Mouse (Mus musculus) forebrain, postnatal 0 days (tissue): ENCODE data around the gene Gm48551. TPM values are rescaled to one million over a fixed set of nuclear protein-coding genes. Genes with fewer than 3 reads are reported as not detected.

Source experiments
- ATAC-seq: fragments of 200-750 bp; cut with Nextera tagmentation; 2 replicates; pipeline ENCODE4 v1.8.0; 2017; ENCODE audit warnings: mild to moderate bottlenecking, moderate library complexity
- DNase-seq: peaks from one replicate; pipeline ENCODE4 v3.0.0-alpha.2; 2015
- H3K27ac ChIP-seq: fragments of 300-500 bp; sonication (generic); 2 replicates; pipeline ENCODE4 v1.5.1; 2014; ENCODE audit warnings: low read depth, mild to moderate bottlenecking, antibody characterized with exemption, low read length, moderate library complexity, mixed read lengths
- H3K27me3 ChIP-seq: fragments of 300-500 bp; sonication (generic); 2 replicates; pipeline ENCODE4 v1.6.1; 2014; ENCODE audit warnings: mild to moderate bottlenecking, low read length, mixed read lengths; ENCODE audit not compliant: insufficient read depth
- H3K36me3 ChIP-seq: fragments of 300-500 bp; sonication (generic); 2 replicates; pipeline ENCODE4 v1.6.1; 2014; ENCODE audit warnings: mild to moderate bottlenecking, moderate library complexity; ENCODE audit not compliant: insufficient read depth
- H3K4me1 ChIP-seq: fragments of 300-500 bp; sonication (generic); 2 replicates; pipeline ENCODE4 v1.6.1; 2014; ENCODE audit warnings: antibody characterized with exemption; ENCODE audit not compliant: insufficient read depth
- H3K4me2 ChIP-seq: fragments of 300-500 bp; sonication (generic); 2 replicates; pipeline ENCODE4 v1.6.1; 2014; ENCODE audit warnings: low read depth, mild to moderate bottlenecking, moderate library complexity
- H3K4me3 ChIP-seq: fragments of 300-500 bp; sonication (generic); 2 replicates; pipeline ENCODE4 v1.5.1; 2014; ENCODE audit warnings: low read depth, low read length, mixed read lengths
- H3K9ac ChIP-seq: fragments of 300-500 bp; sonication (generic); 2 replicates; pipeline ENCODE4 v1.6.1; 2014; ENCODE audit warnings: mild to moderate bottlenecking
- H3K9me3 ChIP-seq: fragments of 300-500 bp; sonication (generic); 2 replicates; pipeline ENCODE4 v1.6.1; 2016; ENCODE audit warnings: low read length
- CTCF ChIP-seq: sonication (generic); IDR thresholded peaks from 2 replicates; pipeline ENCODE4 v1.5.1; 2016; ENCODE audit warnings: antibody characterized with exemption, control low read depth, low read depth
- WGBS: fragments of 180-500 bp; shearing (Covaris S2); extraction: QIAGEN DNeasy Blood & Tissue Kit; methylation state at CpG from one replicate; pipeline ENCODE4 v1.1.7; 2014; 5-methylcytosine and 5-hydroxymethylcytosine counted together
- polyA plus RNA-seq: library from polyadenylated mRNA; unstranded; fragments of >200 nt; fragmentation: Nextera tagmentation; extraction: Ambion mirVana; gene quantifications from 2 replicates; pipeline ENCODE4 v1.2.1, GENCODE M21; 2015
- total RNA-seq: library from RNA; depleted of rRNA; stranded (reverse); fragments of >200 nt; gene quantifications from 2 replicates; pipeline ENCODE4 v1.2.3, GENCODE M21; 2014

Gm48551 gene
- total and polyA plus RNA-seq, 2 experiments from 2014 or later = 2.5 to 5.0 TPM

DNA sequence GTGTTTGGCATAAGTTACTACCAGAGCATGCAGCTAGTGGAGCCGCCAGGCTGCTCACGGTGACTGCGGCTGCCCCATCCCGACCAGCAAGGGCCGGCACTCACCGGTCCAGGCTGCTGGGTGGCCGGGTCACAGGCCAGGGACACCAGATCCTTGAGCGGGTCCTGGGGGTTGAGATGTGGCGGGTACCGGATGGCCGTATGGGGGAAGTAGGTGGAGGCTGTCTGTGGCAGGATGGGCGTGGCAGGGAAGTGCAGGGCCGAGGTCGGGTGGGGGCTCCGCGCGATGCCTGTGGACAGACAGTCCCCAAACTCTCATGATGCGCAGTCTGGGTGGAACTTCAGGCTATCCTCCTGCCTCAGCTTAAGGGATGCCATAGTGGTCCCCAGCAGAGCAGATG lies 20.5 kb downstream of the Gm48551 start:
- peaks cover 36% of the 10 kb centered on the region for H3K36me3 ChIP-seq
- H3K27ac ChIP-seq = no peak overlapping the region
- WGBS = 70% methylated on average over 17 of the region's 18 CpGs
- H3K4me1 ChIP-seq = peaks cover 9% of the 10 kb centered on the region
- TF ChIP-seq CTCF = no peak
- DNase-seq (no peak), ATAC-seq (no peak)
- no peak overlapping the region for H3K4me3 ChIP-seq
- H3K27me3 ChIP-seq = no peaks in the 10 kb centered on the region
- H3K9me3 ChIP-seq = no peaks in the 10 kb centered on the region
- no peak overlapping the region for H3K4me2 ChIP-seq
- no peak overlapping the region for H3K9ac ChIP-seq

DNA sequence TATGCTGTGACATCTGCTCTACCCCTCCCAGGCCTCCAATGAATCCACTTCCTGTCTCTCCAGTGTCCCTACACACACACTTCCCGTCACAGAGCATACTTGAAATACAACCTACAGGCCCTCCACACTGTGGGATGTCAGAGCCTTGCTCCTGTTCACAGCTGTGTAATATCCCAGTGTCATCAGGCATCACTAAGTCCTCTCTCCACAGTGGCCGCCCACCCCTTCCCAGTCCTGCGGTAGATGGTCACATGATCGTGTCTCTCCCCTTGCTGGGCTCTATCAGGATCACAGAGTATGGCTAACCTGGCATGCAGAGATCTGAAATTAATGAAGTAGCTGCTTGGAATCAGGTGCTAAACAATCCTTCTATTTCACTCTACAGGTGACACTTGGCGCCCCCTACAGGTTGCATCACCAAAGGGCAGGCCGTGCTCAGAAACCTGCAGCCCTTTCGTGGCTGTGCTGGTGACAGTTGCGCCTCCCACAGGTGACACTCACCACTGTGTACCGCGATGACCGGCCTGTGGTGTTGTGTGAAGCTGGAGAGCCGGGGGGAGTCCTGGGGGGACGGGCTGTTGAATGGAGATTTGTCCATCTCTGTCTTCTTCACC lies 21.4 kb downstream of the Gm48551 start:
- Histone ChIP-seq H3K27me3 (no peaks in the 10 kb centered on the region), H3K4me1 (peaks cover 9% of the 10 kb centered on the region), H3K27ac (no peak overlapping the region), H3K9ac (no peak overlapping the region), H3K36me3 (peaks cover 27% of the 10 kb centered on the region; the same call in 1 of the 2 replicates), H3K9me3 (no peaks in the 10 kb centered on the region), H3K4me3 (no peak overlapping the region), H3K4me2 (no peak overlapping the region)
- no peak for DNase-seq
- 47% methylated on average over 13 of the region's 13 CpGs for WGBS
- TF ChIP-seq CTCF = peak; percentile 74
- no peak for ATAC-seq

DNA sequence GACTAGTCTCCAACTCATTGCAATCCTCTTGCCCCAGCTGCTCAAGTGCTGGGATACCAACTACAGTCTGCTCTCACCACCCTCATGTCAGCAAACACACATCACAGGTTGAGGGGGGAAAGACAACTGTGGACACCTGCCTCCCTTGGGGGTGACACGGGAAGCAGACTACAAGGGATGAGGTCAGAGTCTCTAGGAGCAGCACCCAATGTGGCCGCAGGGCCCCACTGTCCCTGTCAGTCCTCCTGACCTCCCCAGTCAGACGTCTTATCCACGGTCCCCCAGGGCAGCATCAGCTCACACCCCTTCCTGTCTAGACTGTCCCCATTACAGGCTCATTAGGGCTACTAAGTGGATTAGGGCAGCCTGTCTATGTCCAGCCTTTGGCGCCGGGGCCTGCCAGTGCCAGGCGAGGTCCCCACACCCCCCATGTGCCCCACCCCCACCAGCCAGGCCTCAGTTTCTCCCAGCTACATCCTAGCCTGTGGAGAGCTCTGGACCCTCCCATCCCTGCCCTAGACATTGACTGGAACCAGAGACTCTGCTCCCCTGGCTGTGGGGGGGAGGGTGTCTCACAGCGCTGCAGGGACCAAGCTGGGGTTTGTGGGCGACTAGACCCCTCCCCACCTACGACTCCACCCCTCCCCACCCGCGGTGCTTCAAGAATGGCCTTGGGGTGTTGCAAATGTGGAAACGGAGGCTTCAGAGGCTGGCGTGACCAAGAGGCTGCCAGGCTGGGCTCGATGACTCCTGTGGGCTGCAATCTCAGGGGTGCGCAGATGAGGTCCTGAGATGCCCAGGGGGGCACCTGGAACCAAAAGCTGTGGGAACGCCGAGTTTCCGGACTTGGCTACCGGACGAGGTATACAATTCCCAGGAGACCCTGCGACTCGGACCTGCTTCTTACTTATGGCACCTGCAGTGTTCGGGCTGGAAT lies 22.5 kb downstream of the Gm48551 start:
- no peak overlapping the region for H3K4me3 ChIP-seq
- 37% methylated on average over 24 of the region's 24 CpGs for WGBS
- no peaks in the 10 kb centered on the region for H3K9me3 ChIP-seq
- no peaks in the 10 kb centered on the region for H3K27me3 ChIP-seq
- H3K36me3 ChIP-seq = peaks cover 27% of the 10 kb centered on the region; the same call in 1 of the 2 replicates
- peak overlapping the region; percentile 10; the same call in 1 of the 2 replicates for H3K4me2 ChIP-seq
- DNase-seq (no peak), ATAC-seq (no peak)
- peaks cover 8% of the 10 kb centered on the region for H3K4me1 ChIP-seq
- TF ChIP-seq CTCF = no peak
- no peak overlapping the region for H3K9ac ChIP-seq
- no peak overlapping the region for H3K27ac ChIP-seq

DNA sequence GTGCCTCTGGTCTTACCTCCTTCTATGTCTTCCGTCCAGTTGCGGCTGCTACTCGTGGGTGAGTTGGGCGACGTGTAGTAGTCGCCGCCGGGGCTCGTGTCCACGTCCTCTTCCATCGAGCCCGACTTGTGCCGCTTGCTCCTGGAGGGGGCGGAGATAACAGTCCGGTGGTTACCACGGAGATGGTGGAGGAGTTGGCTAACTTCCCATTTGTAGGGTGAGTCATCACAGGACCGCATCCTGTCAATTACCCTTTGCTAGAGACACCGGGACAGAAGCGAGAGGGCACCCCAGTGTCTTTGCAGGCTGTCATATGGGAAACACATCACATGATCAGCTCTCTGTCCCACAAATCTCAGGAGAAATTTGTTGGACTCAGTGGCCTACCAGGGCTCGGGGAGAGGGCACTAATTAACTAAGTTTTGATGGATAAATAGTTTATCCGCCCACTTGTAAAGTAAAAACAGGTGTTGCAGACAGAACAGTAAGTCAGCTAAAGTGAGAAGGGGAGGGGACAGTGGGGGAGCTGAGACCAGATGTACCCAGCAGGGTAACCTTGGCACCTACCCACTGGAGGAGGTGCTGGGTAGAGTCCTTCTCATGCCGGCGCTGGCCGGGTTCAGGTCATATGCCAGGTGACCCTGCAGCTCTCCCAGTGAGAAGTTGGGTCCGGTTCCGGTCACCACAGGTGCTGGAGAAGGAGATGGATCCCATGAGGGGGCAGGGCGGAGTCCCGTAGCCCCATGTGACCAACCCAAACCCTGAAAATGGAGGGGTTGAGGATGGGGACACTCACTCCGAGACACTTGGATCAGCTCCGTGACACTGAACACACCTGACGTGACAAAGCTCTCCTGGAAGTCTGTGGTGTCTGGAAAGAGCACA lies 23.5 kb downstream of the Gm48551 start:
- H3K27ac ChIP-seq = no peak overlapping the region

DNA sequence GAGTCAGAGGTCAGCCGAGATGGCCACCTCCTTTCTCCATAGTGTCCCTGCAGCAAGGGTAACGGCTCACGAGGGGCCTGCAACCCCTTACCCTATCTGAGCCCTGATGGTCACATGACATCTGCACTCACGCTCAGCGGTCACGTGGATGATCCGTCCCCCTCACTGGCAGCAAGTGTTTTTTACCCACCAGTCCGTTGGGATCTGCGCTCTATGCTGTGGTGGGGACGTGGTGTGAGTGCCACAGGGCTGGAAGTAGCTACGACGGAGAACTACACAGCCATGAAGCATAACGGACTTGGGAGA lies 24.1 kb downstream of the Gm48551 start:
- Histone ChIP-seq H3K27me3 (no peaks in the 10 kb centered on the region), H3K27ac (no peak overlapping the region), H3K4me3 (no peak overlapping the region), H3K9ac (no peak overlapping the region), H3K9me3 (no peaks in the 10 kb centered on the region), H3K4me2 (no peak overlapping the region), H3K36me3 (peaks cover 30% of the 10 kb centered on the region; the same call in 1 of the 2 replicates), H3K4me1 (peaks cover 9% of the 10 kb centered on the region; the same call in 1 of the 2 replicates)
- TF ChIP-seq CTCF = no peak
- ATAC-seq = no peak
- no peak for DNase-seq
- 61% methylated on average over 13 of the region's 13 CpGs for WGBS

More for the DNA sequence above, 23.5 kb downstream of the Gm48551 start:
- 35% methylated on average over 31 of the region's 31 CpGs for WGBS
- Histone ChIP-seq H3K9me3 (no peaks in the 10 kb centered on the region), H3K4me2 (peak overlapping the region; percentile 10; the same call in 1 of the 2 replicates), H3K36me3 (peaks cover 30% of the 10 kb centered on the region; the same call in 1 of the 2 replicates), H3K27me3 (no peaks in the 10 kb centered on the region), H3K4me3 (no peak overlapping the region), H3K4me1 (peaks cover 9% of the 10 kb centered on the region; the same call in 1 of the 2 replicates), H3K9ac (no peak overlapping the region)
- ATAC-seq (no peak), DNase-seq (no peak)
- TF ChIP-seq CTCF = no peak

DNA sequence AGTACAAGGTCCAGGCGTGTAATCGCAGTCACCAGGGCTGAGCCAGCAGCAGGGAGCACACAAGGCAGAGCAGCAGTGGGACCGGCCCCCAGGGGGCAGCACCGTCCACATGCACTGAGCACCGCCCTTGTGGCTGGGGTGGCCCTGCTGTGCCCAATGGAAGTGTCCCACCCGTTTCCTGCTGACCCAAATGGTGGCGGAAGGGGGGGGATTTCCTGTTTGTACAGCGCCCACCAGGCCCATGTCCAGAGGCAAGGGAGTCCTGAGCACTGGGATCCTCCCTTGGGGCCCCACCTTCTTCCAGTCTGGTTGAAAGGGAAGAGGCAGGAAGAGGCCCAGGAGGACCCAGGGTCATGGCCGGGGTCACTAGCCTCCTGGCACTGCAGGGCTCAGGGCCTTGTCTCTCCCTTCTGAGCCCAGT lies 24.6 kb downstream of the Gm48551 start:
- no peak for DNase-seq
- Histone ChIP-seq H3K27me3 (no peaks in the 10 kb centered on the region), H3K4me1 (peaks cover 9% of the 10 kb centered on the region; the same call in 1 of the 2 replicates), H3K9me3 (no peaks in the 10 kb centered on the region), H3K4me3 (no peak overlapping the region), H3K36me3 (peaks cover 30% of the 10 kb centered on the region; the same call in 1 of the 2 replicates), H3K4me2 (no peak overlapping the region), H3K27ac (no peak overlapping the region), H3K9ac (no peak overlapping the region)
- 31% methylated on average over 9 of the region's 9 CpGs for WGBS
- peak; percentile 77 for TF ChIP-seq CTCF
- ATAC-seq = peak; percentile 58
